Mouse (Mus musculus): ENCODE data around the gene Slc25a13. TPM values are rescaled to one million over a fixed set of nuclear protein-coding genes. Genes with fewer than 3 reads are reported as not detected.
"Not testable (repeated sequence)": the region's sequence is repeated elsewhere in the genome, so short reads cannot be mapped to it uniquely, and the experiment has no call there.

The Slc25a13 gene
- total RNA-seq, 2 experiments from 2014 or later: 2.7 to 5.4 TPM

- no peak for DNase-seq
Observed at GRCm38 (mm10) chr6:6202451-6202850, 14.5 kb downstream of the Slc25a13 start.

GRCm38 (mm10) chr6:6201977-6202376, 15.0 kb downstream of the Slc25a13 start:
- no peak for DNase-seq

GRCm38 (mm10) chr6:6199138-6199870, 17.7 kb downstream of the Slc25a13 start:
- no peak for DNase-seq

GRCm38 (mm10) chr6:6198056-6198455, 18.9 kb downstream of the Slc25a13 start:
- DNase-seq: not testable (repeated sequence)

GRCm38 (mm10) chr6:6197339-6197738, 19.6 kb downstream of the Slc25a13 start:
- DNase-seq: no peak

- DNase-seq: no peak
Observed at GRCm38 (mm10) chr6:6196527-6196926, 20.4 kb downstream of the Slc25a13 start.

GRCm38 (mm10) chr6:6194831-6195230, 22.1 kb downstream of the Slc25a13 start:
- DNase-seq: peak; percentile 21 to 23

GRCm38 (mm10) chr6:6193906-6194305, 23.1 kb downstream of the Slc25a13 start:
- DNase-seq: no peak

- DNase-seq: no peak
Observed at GRCm38 (mm10) chr6:6192413-6192812, 24.6 kb downstream of the Slc25a13 start.

- peak in 1 of 2 experiments; percentile 52 for DNase-seq
Observed at GRCm38 (mm10) chr6:6191596-6192337, 25.2 kb downstream of the Slc25a13 start.

GRCm38 (mm10) chr6:6188970-6189369, 28.0 kb downstream of the Slc25a13 start:
- no peak for DNase-seq

GRCm38 (mm10) chr6:6186468-6186867, 30.5 kb downstream of the Slc25a13 start:
- DNase-seq: no peak

- DNase-seq: no peak
Observed at GRCm38 (mm10) chr6:6185735-6186068, 31.3 kb downstream of the Slc25a13 start.

GRCm38 (mm10) chr6:6184921-6185734, 31.8 kb downstream of the Slc25a13 start:
- no peak for DNase-seq

GRCm38 (mm10) chr6:6183601-6184000, 33.4 kb downstream of the Slc25a13 start:
- DNase-seq: no peak

GRCm38 (mm10) chr6:6182191-6182590, 34.8 kb downstream of the Slc25a13 start:
- DNase-seq: no peak

- DNase-seq: not testable (repeated sequence)
Observed at GRCm38 (mm10) chr6:6178341-6178740, 38.6 kb downstream of the Slc25a13 start.

GRCm38 (mm10) chr6:6175350-6175971, 41.5 kb downstream of the Slc25a13 start:
- no peak for DNase-seq

- DNase-seq: no peak
Observed at GRCm38 (mm10) chr6:6173935-6174561, 42.9 kb downstream of the Slc25a13 start.

- no peak for DNase-seq
Observed at GRCm38 (mm10) chr6:6173166-6173934, 43.6 kb downstream of the Slc25a13 start.

GRCm38 (mm10) chr6:6168566-6169134, 48.3 kb downstream of the Slc25a13 start:
- no peak for DNase-seq
